Mouse (Mus musculus) adrenal gland, adult 8-10 months (tissue): ENCODE data around the gene Cabp4. TPM values are rescaled to one million over a fixed set of nuclear protein-coding genes. Genes with fewer than 3 reads are reported as not detected.
A peak's percentile ranks its signal among the peaks of the same experiment; 100 is the strongest.

ENCODE experiments used
- DNase-seq: peaks from one replicate; pipeline ENCODE4 v3.0.0; 2022
- total RNA-seq, 4 experiments: library from RNA; stranded (reverse); gene quantifications; 2 replicates each; pipeline ENCODE4 v1.2.4; 2022

Gene Cabp4
- total RNA-seq, 4 experiments from 2014 or later, result 0.23 to 0.59 (median 0.39) TPM

DNA sequence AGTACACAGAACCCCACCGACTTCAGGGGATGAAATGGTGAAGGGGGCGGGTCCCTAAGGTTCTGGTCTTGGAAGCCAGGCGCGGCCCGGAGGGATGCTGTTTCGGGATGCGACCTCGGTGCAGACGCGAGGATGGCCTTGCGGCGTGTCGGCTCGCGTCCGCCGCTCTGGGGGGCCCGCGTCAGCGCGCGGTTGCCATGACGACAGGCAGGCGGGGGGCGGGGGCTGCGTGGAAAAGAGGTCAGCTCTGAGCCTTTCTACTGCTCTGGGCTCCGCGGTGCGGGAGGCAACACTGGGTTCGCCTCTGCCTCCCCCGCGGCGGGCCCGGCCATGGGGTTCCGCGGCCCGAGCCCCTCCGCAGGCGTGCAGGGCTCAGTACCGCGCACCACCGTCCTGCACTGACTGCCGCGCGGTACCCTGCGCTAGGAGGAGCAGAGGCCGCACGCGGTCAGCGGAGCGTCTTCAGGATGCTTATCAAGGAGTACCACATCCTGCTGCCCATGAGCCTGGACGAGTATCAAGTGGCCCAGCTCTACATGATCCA lies 43.0 kb downstream of the Cabp4 start:
- DNase-seq, result peak; percentile 68

DNA sequence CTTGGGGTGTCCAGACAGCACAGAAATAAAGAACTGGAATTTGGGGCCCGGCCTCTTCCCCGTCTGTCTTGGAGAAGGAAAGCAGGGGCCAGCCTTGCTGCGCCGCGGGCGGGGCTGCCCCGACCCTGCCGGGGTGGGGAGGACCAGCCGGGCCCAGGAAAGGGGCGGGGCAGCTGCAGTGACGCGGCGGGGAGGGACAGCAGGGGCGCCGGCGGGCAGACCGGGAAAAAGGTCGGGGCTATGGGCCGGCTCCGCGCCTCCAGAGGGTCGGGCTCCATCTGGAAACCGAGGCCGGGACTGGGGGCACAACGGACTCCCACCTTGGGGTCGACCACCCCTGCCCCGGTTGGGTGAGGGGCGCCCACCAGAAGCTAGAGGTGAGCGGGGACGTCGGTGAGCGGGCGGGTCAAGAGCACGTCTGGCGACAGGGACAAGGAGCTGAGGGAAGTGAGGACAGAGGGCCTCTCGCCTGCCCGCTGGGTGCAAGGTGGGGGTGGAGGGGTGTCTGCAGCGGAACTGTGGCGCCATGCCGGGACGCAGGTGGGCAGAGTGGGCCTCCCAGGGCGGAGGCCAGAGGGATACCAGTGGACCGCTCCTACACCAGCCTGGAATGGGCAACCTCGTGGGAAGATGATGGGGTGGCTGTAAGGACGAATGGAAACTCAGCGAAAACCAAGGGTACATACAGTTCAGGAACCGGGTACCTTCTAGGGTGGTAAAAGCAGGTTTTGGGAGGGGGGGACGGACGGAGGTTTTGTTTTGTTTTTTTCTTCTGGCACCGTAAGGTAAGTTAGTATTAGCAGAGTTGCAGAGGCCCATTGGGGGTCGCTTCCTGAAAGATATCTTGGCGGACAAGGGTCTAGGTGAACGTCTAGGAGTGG lies 43.8 kb downstream of the Cabp4 start, which contains the start of gene Pitpnm1:
Gene Pitpnm1, plus strand, starts transcription at position 162 of the 881 bp plus-strand sequence.
- DNase-seq, result peak; percentile 72

DNA sequence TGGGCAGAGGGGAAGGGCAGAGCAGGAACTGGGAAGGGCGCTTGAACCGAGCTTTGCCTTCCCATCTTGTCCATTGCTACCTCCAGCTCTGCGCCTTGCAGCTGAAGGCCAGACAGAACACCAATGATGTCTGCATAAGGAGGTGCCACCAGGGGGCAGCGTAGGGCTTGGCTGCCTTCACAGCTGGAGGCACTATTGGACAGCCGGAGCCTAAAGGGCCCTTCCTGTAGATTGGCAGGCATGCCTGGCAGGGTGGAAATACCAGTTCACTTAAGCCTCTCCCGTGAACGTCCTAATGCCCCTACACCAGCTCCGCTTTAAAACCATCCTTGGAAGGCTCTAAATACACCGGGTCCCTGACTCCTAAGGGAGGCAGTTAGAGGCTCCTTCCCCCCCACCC lies 44.8 kb downstream of the Cabp4 start:
- DNase-seq, result peak; percentile 91

DNA sequence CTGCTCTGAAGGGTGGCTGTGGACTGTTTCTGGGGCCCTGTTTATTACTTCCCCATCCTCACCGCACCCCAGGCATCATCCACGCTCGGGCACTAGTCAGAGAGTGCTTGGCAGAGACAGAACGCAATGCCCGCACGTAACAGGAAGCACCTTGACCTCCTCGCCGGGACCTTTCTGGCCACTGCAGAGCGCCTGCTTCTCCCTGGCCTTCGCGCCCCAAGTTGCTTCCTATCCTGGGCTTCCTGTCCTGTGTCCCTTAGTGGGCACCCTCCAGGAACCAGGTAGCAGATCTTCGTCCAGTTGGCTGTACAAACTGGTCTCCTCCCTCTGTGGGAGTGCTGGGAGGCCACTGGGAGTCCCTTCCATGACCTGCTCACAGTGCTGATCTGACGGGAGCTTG lies 45.4 kb downstream of the Cabp4 start:
- DNase-seq, result peak; percentile 54

- DNase-seq, result peak; percentile 87
These were observed 46.4 kb downstream of the Cabp4 start for GRCm38 (mm10) chr19:4097441-4097825.

- DNase-seq, result peak; percentile 99
These were observed 47.0 kb downstream of the Cabp4 start, which contains the start of gene Cdk2ap2 for GRCm38 (mm10) chr19:4096642-4097440. Gene Cdk2ap2 (plus strand): TSS chr19:4097182.

DNA sequence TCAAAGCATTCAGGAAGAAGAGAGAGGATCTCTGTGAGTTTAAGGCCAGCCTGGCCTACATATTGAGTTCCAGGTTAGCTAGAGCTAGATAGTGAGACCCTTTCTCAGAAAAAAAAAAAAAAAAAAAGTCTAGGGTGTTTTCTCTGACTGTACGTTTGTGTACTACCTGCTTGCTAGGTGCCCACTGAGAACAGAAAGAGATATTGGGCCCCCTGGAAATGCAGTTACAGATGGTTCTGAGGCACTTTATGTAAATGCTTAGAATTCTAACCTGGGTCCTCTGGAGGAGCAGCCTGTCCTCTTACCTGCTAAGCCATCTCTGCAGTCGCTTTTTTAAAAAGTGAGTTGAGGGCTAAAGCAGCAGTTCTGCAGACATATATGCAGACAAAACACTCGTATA lies 48.0 kb downstream of the Cabp4 start:
- DNase-seq, result no peak

DNA sequence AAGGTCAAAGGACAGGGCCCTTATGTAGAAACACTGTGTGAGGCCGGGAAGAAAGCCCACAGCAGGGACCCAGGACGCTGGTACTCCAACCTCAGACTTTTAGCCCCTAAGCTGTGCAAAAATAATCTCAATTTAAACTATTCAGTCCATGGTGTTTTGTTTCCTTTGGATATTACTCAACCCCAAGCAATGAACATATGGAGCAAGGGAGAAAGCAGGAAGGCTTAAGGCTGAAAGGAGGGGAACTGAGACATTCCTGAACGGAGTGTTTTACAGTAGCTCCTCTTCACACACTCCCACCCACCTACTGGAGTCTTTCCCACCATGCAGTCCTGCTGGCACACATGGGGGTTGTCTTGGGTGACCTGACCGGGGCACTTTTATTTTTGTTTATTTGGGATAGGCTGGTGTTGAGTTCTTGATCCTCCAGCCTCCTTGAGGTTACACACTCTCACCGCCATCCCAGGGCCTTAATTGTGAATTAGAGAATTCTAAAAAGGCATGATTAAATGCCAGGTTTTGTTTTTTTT lies 49.0 kb downstream of the Cabp4 start:
- DNase-seq, result no peak

DNA sequence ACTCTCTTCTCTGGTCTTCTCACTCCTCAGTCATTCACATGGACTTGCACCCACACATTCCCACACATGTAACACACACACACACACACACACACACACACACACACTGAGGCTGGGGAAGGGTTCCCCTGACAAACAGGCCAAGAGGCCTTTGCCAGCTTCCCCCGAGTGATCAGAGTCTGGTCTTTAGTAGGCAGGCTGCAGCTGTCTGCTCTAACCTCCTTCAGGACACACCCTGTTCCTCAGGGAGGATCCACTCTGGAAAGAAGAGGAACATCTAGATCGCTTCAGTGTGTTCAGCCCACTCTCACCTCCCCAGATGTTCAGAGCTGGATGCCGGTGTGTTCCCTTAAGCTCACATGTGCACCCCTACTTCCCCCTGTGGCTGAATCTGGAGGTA lies 49.5 kb downstream of the Cabp4 start:
- DNase-seq, result no peak

- DNase-seq, result no peak
These were observed 50.1 kb downstream of the Cabp4 start for GRCm38 (mm10) chr19:4093772-4094171.

DNA sequence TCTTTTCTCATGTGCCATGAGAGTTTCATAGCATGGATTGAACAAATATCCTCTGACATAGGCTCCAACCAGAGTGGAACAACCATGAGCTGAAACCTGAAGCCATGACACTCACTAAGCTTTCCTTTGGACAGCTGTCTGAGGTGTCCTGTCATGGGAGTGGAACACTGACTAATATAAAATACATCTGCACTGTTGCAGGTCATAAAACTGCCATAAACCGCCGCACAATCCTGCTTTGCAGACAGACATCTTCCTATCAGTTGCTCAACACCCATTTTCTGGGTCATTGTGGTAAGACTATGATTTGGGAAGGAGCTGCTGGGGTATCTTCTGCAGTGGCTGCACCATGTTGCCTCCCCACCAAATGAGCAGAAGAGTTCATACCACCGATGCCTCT lies 51.1 kb downstream of the Cabp4 start:
- no peak for DNase-seq

GRCm38 (mm10) chr19:4091383-4091782 lies 52.5 kb downstream of the Cabp4 start:
- no peak for DNase-seq

DNA sequence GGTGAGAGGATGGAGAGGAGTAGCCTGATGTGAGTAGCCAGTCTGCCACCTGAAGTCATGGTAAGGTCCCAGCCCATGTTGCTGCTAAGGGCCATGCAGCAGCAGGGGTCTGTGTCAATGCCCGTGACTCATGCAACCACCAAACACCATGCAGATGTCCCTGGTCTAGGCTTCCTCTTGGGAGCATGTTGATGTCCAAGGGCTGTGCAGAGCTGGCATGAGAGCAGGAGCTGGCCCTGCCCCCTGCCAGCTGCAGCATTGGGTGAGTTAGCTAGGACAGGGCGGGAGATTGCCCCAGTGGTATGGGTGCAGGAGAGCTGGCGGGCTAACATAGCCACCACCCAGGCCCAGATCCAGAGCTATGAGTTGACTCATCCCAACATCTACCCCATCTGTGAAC lies 53.4 kb downstream of the Cabp4 start:
- DNase-seq, result no peak

DNA sequence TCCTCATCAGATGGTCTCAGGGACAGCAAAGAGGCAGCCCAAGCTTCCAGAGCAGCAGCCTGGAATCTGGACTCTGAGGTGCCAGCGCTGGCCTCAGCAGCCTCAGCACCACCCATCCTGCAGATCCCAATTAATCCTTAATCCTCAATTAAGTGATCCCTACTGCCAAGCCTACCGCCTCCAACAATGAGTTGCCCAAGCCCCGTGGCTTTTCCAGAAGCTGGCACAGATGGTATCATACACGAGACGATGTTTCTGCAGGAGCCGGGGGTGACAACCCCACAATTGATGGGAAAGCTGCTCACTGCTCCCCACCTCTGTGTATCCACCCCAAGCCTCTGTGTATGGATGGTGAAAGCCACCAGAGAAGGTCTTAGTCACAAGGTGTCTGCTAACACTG lies 54.7 kb downstream of the Cabp4 start:
- DNase-seq, result no peak

GRCm38 (mm10) chr19:4088146-4088545 lies 55.7 kb downstream of the Cabp4 start:
- no peak for DNase-seq

GRCm38 (mm10) chr19:4087090-4087489 lies 56.7 kb downstream of the Cabp4 start:
- no peak for DNase-seq

- DNase-seq, result no peak
These were observed 57.7 kb downstream of the Cabp4 start for GRCm38 (mm10) chr19:4086156-4086555.

Other genes starting within 250 kb of the Cabp4 start
- gene Tcirg1, start 236.9 kb downstream of the Cabp4 start, total RNA-seq, result 100 to 1,000 TPM in 2 of 4 experiments, 10 to 100 TPM in 2; 55.6 to 133 (median 95.0) TPM
- 100 to 1,000 TPM; 241 to 358 (median 291) TPM for gene Ndufs8, start 231.3 kb downstream of the Cabp4 start, total RNA-seq
- gene Aldh3b1, start 214.2 kb downstream of the Cabp4 start, total RNA-seq, result 100 to 1,000 TPM in 2 of 4 experiments, 10 to 100 TPM in 2; 35.5 to 262 (median 145) TPM
- gene Unc93b1, start 208.8 kb downstream of the Cabp4 start, total RNA-seq, result 10 to 100 TPM; 69.4 to 85.5 (median 71.5) TPM
- gene Aldh3b3, start 185.4 kb downstream of the Cabp4 start, total RNA-seq, result 1 to 10 TPM in 2 of 4 experiments, under 1 TPM in 2; 0.11 to 1.5 (median 0.88) TPM
- 10 to 100 TPM in 2 of 4 experiments, 1 to 10 TPM in 2; 4.5 to 15.8 (median 9.7) TPM for gene Aldh3b2, start 171.7 kb downstream of the Cabp4 start, total RNA-seq
- gene Acy3, start 157.5 kb downstream of the Cabp4 start, total RNA-seq, result 10 to 100 TPM; 17.9 to 37.7 (median 23.4) TPM
- gene Tbx10, start 151.3 kb downstream of the Cabp4 start, total RNA-seq, result not detected
- gene Nudt8, start 143.5 kb downstream of the Cabp4 start, total RNA-seq, result 10 to 100 TPM; 22.8 to 27.3 (median 24.7) TPM
- gene Gm49405, start 143.4 kb downstream of the Cabp4 start, total RNA-seq, result 1 to 10 TPM in 3 of 4 experiments, under 1 TPM in 1; 0.61 to 1.7 (median 1.3) TPM
- 1 to 10 TPM; 1.5 to 2.5 (median 1.7) TPM for gene Doc2g, start 140.7 kb downstream of the Cabp4 start, total RNA-seq
- 100 to 1,000 TPM; 235 to 340 (median 280) TPM for gene Ndufv1, start 131.2 kb downstream of the Cabp4 start, total RNA-seq
- 100 to 1,000 TPM; 366 to 409 (median 394) TPM for gene Gstp1, start 106.0 kb downstream of the Cabp4 start, total RNA-seq
- 10 to 100 TPM; 45.4 to 79.1 (median 67.8) TPM for gene Gstp2, start 98.0 kb downstream of the Cabp4 start, total RNA-seq
- gene Gstp3, start 84.5 kb downstream of the Cabp4 start, total RNA-seq, result 1 to 10 TPM in 1 of 4 experiments, under 1 TPM in 3; 0.56 to 1.1 (median 0.77) TPM
- gene Cabp2, start 62.5 kb downstream of the Cabp4 start, total RNA-seq, result not detected
- gene Cdk2ap2, start 46.9 kb downstream of the Cabp4 start, total RNA-seq, result 100 to 1,000 TPM; 100 to 146 (median 129) TPM
- gene Pitpnm1, start 44.0 kb downstream of the Cabp4 start, total RNA-seq, result 100 to 1,000 TPM in 1 of 4 experiments, 10 to 100 TPM in 3; 57.1 to 119 (median 84.1) TPM
- gene Aip, start 18.2 kb downstream of the Cabp4 start, total RNA-seq, result 100 to 1,000 TPM; 129 to 143 (median 134) TPM
- gene Gpr152, start 4.2 kb downstream of the Cabp4 start, total RNA-seq, result under 1 TPM in 2 of 4 experiments, not detected in 2; 0.06 to 0.08 TPM
- gene Coro1b, start 4.6 kb upstream of the Cabp4 start, total RNA-seq, result 100 to 1,000 TPM; 174 to 210 (median 184) TPM
- 1 to 10 TPM; 2.2 to 4.4 (median 3.4) TPM for gene Ptprcap, start 9.6 kb upstream of the Cabp4 start, total RNA-seq
- gene Rps6kb2, start 19.3 kb upstream of the Cabp4 start, total RNA-seq, result 10 to 100 TPM; 29.2 to 53.0 (median 46.7) TPM
- gene Carns1, start 31.4 kb upstream of the Cabp4 start, total RNA-seq, result 1 to 10 TPM; 3.6 to 6.8 (median 5.2) TPM
- gene Tbc1d10c, start 47.3 kb upstream of the Cabp4 start, total RNA-seq, result 1 to 10 TPM; 1.6 to 2.8 (median 1.9) TPM
- gene Ppp1ca, start 48.0 kb upstream of the Cabp4 start, total RNA-seq, result 100 to 1,000 TPM; 371 to 396 (median 387) TPM
- 10 to 100 TPM in 3 of 4 experiments, 1 to 10 TPM in 1; 8.7 to 14.3 (median 11.9) TPM for gene Rad9a, start 57.6 kb upstream of the Cabp4 start, total RNA-seq
- gene Clcf1, start 70.2 kb upstream of the Cabp4 start, total RNA-seq, result 10 to 100 TPM in 1 of 4 experiments, 1 to 10 TPM in 3; 4.5 to 14.4 (median 7.6) TPM
- gene AC109138.7, start 70.3 kb upstream of the Cabp4 start, total RNA-seq, result not detected
- gene Pold4, start 87.9 kb upstream of the Cabp4 start, total RNA-seq, result 10 to 100 TPM; 39.0 to 53.5 (median 52.4) TPM
- 10 to 100 TPM; 30.8 to 55.1 (median 46.6) TPM for gene Ssh3, start 125.1 kb upstream of the Cabp4 start, total RNA-seq
- gene Ankrd13d, start 139.1 kb upstream of the Cabp4 start, total RNA-seq, result 10 to 100 TPM in 1 of 4 experiments, 1 to 10 TPM in 3; 4.3 to 10.6 (median 6.8) TPM
- 10 to 100 TPM; 42.3 to 71.6 (median 53.0) TPM for gene Grk2, start 162.2 kb upstream of the Cabp4 start, total RNA-seq